Mouse (Mus musculus) neutrophil, adult 5-6 weeks (primary cell): ENCODE results near the gene Pex26. TPM values are rescaled to one million over a fixed set of nuclear protein-coding genes. Genes with fewer than 3 reads are reported as not detected.

ENCODE experiments used
- ATAC-seq: fragments of 151-379, 151-347 bp; 2 replicates; pipeline ENCODE4 v1.8.0; 2017; ENCODE audit warnings: mild to moderate bottlenecking, moderate TSS enrichment; ENCODE audit not compliant: insufficient number of reproducible peaks, poor library complexity, low FRiP score, severe bottlenecking; ENCODE audit errors: extremely low read depth
- total RNA-seq: library from RNA; stranded (forward); fragments of 200-1000 nt; gene quantifications from 2 replicates; pipeline ENCODE4 v1.2.3, GENCODE M21; 2017

The Pex26 gene
- total RNA-seq, 1 experiment from 2014 or later: 10.5 TPM

- ATAC-seq: no peak
These were observed 23.3 kb upstream of the Pex26 start for GRCm38 (mm10) chr6:121160126-121160525.

- ATAC-seq: no peak
These were observed 20.9 kb upstream of the Pex26 start for GRCm38 (mm10) chr6:121162616-121163015.

- ATAC-seq: no peak
These were observed 17.3 kb upstream of the Pex26 start for GRCm38 (mm10) chr6:121166098-121166552.

- no peak for ATAC-seq
These were observed 16.0 kb upstream of the Pex26 start for GRCm38 (mm10) chr6:121167381-121167975.

GRCm38 (mm10) chr6:121171102-121171501 lies 12.4 kb upstream of the Pex26 start:
- ATAC-seq: no peak

- no peak for ATAC-seq
These were observed 10.0 kb upstream of the Pex26 start for GRCm38 (mm10) chr6:121173471-121173870.

- no peak for ATAC-seq
These were observed 8.7 kb upstream of the Pex26 start for GRCm38 (mm10) chr6:121174761-121175160.

- no peak for ATAC-seq
These were observed 7.3 kb upstream of the Pex26 start for GRCm38 (mm10) chr6:121176011-121176730.

GRCm38 (mm10) chr6:121176731-121177098 lies 6.8 kb upstream of the Pex26 start:
- no peak for ATAC-seq

- ATAC-seq: no peak
These were observed 6.3 kb upstream of the Pex26 start for GRCm38 (mm10) chr6:121177118-121177708.

GRCm38 (mm10) chr6:121178700-121179358 lies 4.6 kb upstream of the Pex26 start:
- ATAC-seq: 0 out of 2 replicates have a peak, but pooled peaks have one; percentile 28

GRCm38 (mm10) chr6:121179846-121180245 lies 3.6 kb upstream of the Pex26 start:
- no peak for ATAC-seq

- peak; percentile 73 for ATAC-seq
These were observed 1.0 kb downstream of the Pex26 start for GRCm38 (mm10) chr6:121184198-121185140.

- no peak for ATAC-seq
These were observed 1.8 kb downstream of the Pex26 start for GRCm38 (mm10) chr6:121185232-121185631.

- ATAC-seq: no peak
These were observed 8.0 kb downstream of the Pex26 start for GRCm38 (mm10) chr6:121191261-121192009.

GRCm38 (mm10) chr6:121194061-121194955 lies 10.8 kb downstream of the Pex26 start:
- no peak for ATAC-seq
